Mouse (Mus musculus) neural tube, embryonic 10.5 days (tissue): ENCODE measurements at regions not wholly inside any gene's neighbourhood (a gene's known extent, or its start where the extent isn't known, plus 50 kb on each side); places are given as distances from the start of the nearest gene placed in this dataset.

ENCODE experiments used
- DNase-seq: peaks from one replicate; pipeline ENCODE4 v3.0.0-alpha.2; 2017; ENCODE audit warnings: low spot score; ENCODE audit errors: extremely low spot score

GRCm38 (mm10) chr10:44589842-44590241 lies 61.5 kb upstream of the Prdm1 start:
- DNase-seq = no peak

- DNase-seq = no peak
Measured at GRCm38 (mm10) chr10:44589352-44589751, 61.1 kb upstream of the Prdm1 start.

- no peak for DNase-seq
Measured at GRCm38 (mm10) chr10:44582736-44583135, 54.4 kb upstream of the Prdm1 start.
